Mouse (Mus musculus) natural killer cell, adult 2 months (primary cell): Measurements from ENCODE around the gene Ptprf.

Experiments used
- DNase-seq, 2 experiments: peaks; one replicate each; pipeline ENCODE4 v3.0.0; 2022; ENCODE audit warnings: low spot score in 2 of 2

Gene Ptprf

GRCm38 (mm10) chr4:118286202-118286601 lies 5.0 kb downstream of the Ptprf start:
- no peak for DNase-seq

- DNase-seq = no peak
Measured at GRCm38 (mm10) chr4:118282182-118282562, 9.0 kb downstream of the Ptprf start.

GRCm38 (mm10) chr4:118281444-118282181 lies 9.6 kb downstream of the Ptprf start:
- no peak for DNase-seq

- no peak for DNase-seq
Measured at GRCm38 (mm10) chr4:118280506-118280905, 10.7 kb downstream of the Ptprf start.

GRCm38 (mm10) chr4:118276520-118277232 lies 14.5 kb downstream of the Ptprf start:
- DNase-seq = no peak

GRCm38 (mm10) chr4:118275601-118276519 lies 15.3 kb downstream of the Ptprf start:
- no peak for DNase-seq

GRCm38 (mm10) chr4:118274521-118274920 lies 16.7 kb downstream of the Ptprf start:
- no peak for DNase-seq

- DNase-seq = no peak
Measured at GRCm38 (mm10) chr4:118273998-118274397, 17.2 kb downstream of the Ptprf start.

- DNase-seq = no peak
Measured at GRCm38 (mm10) chr4:118273545-118273944, 17.7 kb downstream of the Ptprf start.

- DNase-seq = no peak
Measured at GRCm38 (mm10) chr4:118272871-118273270, 18.3 kb downstream of the Ptprf start.

- no peak for DNase-seq
Measured at GRCm38 (mm10) chr4:118272258-118272657, 18.9 kb downstream of the Ptprf start.

GRCm38 (mm10) chr4:118271556-118272074 lies 19.6 kb downstream of the Ptprf start:
- no peak for DNase-seq

GRCm38 (mm10) chr4:118270706-118271105 lies 20.5 kb downstream of the Ptprf start:
- no peak for DNase-seq

- DNase-seq = no peak
Measured at GRCm38 (mm10) chr4:118269999-118270398, 21.2 kb downstream of the Ptprf start.

- DNase-seq = no peak
Measured at GRCm38 (mm10) chr4:118268429-118269212, 22.6 kb downstream of the Ptprf start.

GRCm38 (mm10) chr4:118265557-118265956 lies 25.6 kb downstream of the Ptprf start:
- DNase-seq = no peak

- DNase-seq = no peak
Measured at GRCm38 (mm10) chr4:118261771-118262473, 29.3 kb downstream of the Ptprf start.

GRCm38 (mm10) chr4:118261291-118261690 lies 29.9 kb downstream of the Ptprf start:
- no peak for DNase-seq

- no peak for DNase-seq
Measured at GRCm38 (mm10) chr4:118260551-118261267, 30.5 kb downstream of the Ptprf start.
